Mouse (Mus musculus) thymus, postnatal 25 days (tissue): ENCODE data around the gene Hapln2.

Experiments used
- DNase-seq: peaks from one replicate; pipeline ENCODE4 v3.0.0; 2022

The Hapln2 gene

DNA sequence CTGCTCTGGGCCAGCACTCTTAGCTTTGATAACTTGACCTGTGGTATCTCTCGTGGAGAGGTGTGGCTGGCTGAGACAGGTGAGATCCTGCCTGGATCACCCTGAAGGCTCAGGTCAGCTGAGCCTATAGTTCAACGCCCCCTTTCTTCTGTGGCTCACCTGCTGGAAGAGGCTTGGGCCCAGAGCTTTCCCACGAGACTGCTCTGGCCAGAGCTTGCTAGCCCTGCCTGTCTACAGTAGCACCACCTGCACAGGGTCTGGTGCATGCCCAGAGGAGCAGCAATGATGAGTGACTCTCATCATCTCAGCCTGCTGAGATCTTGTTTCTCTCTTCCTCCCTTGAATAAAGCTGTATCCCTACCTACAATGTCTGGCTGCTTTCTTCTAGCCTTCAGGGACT, 47.3 kb downstream of the Hapln2 start:
- DNase-seq = no peak

DNA sequence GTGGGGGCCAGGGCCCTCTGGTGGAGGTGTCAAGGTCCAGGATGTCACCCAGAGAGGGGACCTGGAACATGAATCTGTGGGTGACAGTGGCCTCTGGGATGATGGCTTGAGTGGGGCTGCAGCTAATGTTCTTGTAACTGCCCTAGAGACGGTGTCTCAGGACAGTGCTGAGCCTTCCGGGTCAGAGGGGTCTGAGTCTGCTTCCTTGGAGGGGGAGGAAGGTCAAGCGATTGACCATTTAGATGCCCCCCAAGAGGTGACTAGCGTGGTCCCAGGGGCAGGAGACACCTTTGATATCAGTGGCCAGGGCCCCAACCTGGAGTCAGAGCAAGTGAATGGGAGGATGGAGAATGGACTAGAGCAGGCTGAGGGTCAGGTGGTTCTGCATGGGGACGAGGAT, 47.9 kb downstream of the Hapln2 start:
- no peak for DNase-seq

DNA sequence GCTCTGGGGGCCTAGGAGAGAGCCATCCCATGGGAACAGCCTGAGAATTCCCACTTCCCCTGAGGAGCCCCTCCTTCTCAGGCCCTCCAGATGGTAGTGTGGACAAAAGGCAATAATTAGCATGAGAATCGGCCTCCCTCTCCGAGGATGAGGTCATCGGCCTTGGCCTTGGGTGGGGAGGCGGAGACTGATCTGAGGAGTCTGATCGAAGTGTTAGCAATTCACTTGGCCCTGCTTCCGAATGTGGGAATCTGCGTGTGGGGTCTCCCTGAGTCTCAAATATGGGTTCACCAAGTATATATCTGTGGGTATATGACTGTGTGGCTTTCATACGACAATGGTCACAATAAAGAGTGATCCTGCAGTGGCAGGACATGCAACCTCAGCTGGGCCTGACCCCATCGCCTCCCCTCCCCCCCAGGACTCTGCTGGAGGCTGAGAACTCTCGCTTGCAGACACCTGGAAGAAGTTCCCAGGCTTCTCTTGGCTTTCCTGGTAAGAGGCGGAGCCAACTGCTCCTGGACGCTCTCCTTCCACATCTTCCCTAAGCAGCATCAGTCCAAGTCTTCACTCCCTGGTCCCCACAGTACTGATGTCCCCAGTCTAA, 52.9 kb downstream of the Hapln2 start:
- no peak for DNase-seq

DNA sequence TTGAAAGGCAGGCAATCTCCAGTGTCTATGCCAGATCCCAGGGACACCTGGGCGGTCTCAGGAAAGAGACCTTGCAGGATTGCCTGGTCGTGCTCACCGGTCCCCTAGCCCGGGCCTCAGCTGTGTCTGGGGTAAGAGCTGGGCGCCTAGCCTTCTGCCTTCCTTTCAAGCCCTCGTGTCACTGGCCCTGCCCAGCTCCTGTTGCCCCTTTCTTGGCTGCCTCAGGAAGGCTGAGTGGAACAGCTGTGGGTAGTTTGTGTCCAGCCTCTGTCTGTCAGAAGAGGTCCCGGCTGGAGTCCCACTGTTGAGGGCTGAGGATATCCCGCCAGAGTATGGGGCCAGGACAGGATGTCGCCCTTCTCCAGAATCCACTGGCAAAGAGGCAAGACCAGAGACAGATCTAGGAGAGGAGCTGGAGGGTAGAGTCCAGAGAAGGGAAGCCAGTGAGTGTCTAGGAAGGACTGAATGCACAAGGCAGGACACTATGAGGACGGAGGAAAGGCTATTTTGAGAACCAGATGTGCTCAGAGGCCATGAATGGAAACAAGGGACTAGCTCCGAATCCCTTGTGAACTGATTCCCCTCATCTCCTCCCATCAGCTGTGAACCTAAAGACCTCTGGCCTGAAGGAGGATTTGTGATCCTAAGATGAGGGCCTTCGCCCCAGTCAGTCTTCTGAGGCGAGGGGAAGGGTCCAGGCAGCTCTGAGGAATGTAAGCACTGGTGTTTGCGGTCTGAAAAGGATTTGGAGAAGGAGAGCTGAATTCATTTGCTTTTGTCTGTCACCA, 53.6 kb downstream of the Hapln2 start:
- DNase-seq = no peak

DNA sequence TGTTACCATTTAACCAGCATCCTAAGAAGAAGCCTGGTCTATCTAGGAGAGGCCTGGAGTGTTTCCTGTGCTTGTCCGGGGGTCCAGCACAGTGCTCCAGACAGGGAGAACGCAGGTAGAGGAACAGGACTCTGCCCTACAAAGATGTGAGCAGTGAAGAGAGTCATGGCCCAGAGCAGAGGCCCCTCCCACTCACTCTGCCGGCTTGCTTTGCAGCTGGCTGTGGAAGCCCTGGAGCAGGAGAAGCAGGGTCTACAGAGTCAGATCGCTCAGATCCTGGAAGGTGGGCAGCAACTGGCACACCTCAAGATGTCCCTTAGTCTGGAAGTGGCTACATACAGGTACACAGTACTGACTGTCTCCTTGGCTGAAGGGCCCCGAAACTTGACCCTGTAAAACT, 54.6 kb downstream of the Hapln2 start:
- DNase-seq = no peak

DNA sequence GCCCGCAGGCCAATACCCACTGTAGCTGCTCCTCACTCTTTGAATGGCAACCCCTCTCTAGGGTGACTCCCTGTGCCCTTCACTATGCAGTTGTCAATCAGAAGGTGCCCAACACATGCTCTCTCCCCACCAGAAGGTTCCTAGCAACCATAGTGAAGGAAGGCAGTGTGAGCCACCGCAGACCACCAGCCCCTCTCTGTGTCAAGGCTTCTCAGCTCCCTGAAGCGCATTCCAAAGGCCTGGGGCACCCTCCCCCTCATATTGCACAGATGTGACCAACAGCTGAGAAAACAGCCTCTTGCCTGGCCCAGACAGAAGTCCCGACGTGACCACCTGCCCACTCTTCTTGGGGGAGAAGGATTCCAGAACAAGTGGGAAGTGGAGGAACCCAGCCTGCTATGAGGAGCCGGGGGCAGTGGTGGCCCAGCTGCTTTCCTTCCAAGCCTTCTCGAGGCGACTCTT, 55.1 kb downstream of the Hapln2 start:
- DNase-seq = no peak
